Mouse (Mus musculus): ENCODE measurements around the gene Stk16.

Stk16 gene

GRCm38 (mm10) chr1:75239591-75239990, 29.0 kb downstream of the Stk16 start:
- no peak for DNase-seq (ENCODE audit: low spot score)

- DNase-seq (ENCODE audit: low spot score): no peak
Measured at GRCm38 (mm10) chr1:75243411-75243810, 32.8 kb downstream of the Stk16 start.

- no peak for DNase-seq (ENCODE audit: low spot score)
Measured at GRCm38 (mm10) chr1:75244175-75244826, 33.7 kb downstream of the Stk16 start.

- DNase-seq (ENCODE audit: low spot score): peak; percentile 70
Measured at GRCm38 (mm10) chr1:75244836-75245235, 34.2 kb downstream of the Stk16 start.

GRCm38 (mm10) chr1:75247071-75247930, 36.7 kb downstream of the Stk16 start:
- no peak for DNase-seq (ENCODE audit: low spot score)

- DNase-seq (ENCODE audit: low spot score): no peak
Measured at GRCm38 (mm10) chr1:75248041-75248772, 37.6 kb downstream of the Stk16 start.

- no peak for DNase-seq (ENCODE audit: low spot score)
Measured at GRCm38 (mm10) chr1:75250498-75250897, 39.9 kb downstream of the Stk16 start.

- no peak for DNase-seq (ENCODE audit: low spot score)
Measured at GRCm38 (mm10) chr1:75251112-75251970, 40.7 kb downstream of the Stk16 start.

- no peak for DNase-seq (ENCODE audit: low spot score)
Measured at GRCm38 (mm10) chr1:75252308-75252707, 41.7 kb downstream of the Stk16 start.

GRCm38 (mm10) chr1:75253029-75253428, 42.4 kb downstream of the Stk16 start:
- no peak for DNase-seq (ENCODE audit: low spot score)

- peak; percentile 76 for DNase-seq (ENCODE audit: low spot score)
Measured at GRCm38 (mm10) chr1:75253849-75254624, 43.4 kb downstream of the Stk16 start.

GRCm38 (mm10) chr1:75254625-75255013, 44.0 kb downstream of the Stk16 start:
- no peak for DNase-seq (ENCODE audit: low spot score)

GRCm38 (mm10) chr1:75255516-75256046, 44.9 kb downstream of the Stk16 start:
- no peak for DNase-seq (ENCODE audit: low spot score)

GRCm38 (mm10) chr1:75261278-75261677, 50.6 kb downstream of the Stk16 start:
- no peak for DNase-seq (ENCODE audit: low spot score)

- no peak for DNase-seq (ENCODE audit: low spot score)
Measured at GRCm38 (mm10) chr1:75262969-75263951, 52.6 kb downstream of the Stk16 start.

- DNase-seq (ENCODE audit: low spot score): peak; percentile 68
Measured at GRCm38 (mm10) chr1:75264091-75264880, 53.6 kb downstream of the Stk16 start, which contains the start of gene Ptprn. TSS of gene Ptprn (minus strand) at chr1:75264502.

Measured in left cerebral cortex, adult 11 months (tissue).